Mouse (Mus musculus): Measurements from ENCODE around the gene Mmp24. TPM values are rescaled to one million over a fixed set of nuclear protein-coding genes. Genes with fewer than 3 reads are reported as not detected.
"Not testable (repeated sequence)": the region's sequence is repeated elsewhere in the genome, so short reads cannot be mapped to it uniquely, and the experiment has no call there.

Gene Mmp24
- not detected in 2 replicates for polyA plus RNA-seq (2012; ENCODE audit: insufficient read depth, insufficient read length, low replicate concordance, missing spikeins)

- WGBS, result 26% methylated on average over 100 of the region's 100 CpGs
- Histone ChIP-seq H3K4me3 (ENCODE audit: insufficient read depth, low read depth, low read length) (peak within 1 kb of the TSS; percentile 82), H3K4me1 (ENCODE audit: control insufficient read depth, insufficient read depth, low read length) (peaks cover 17% of the 10 kb centered on the region), H3K27ac (ENCODE audit: insufficient read depth, low read depth, low read length) (peak within 1 kb of the TSS; percentile 40)
- TF ChIP-seq POLR2A (IDR thresholded peaks at IDR 0.05; ENCODE audit: insufficient read depth, low read depth, low read length) (no peak), CTCF (IDR thresholded peaks at IDR 0.05; ENCODE audit: insufficient read depth, low read depth, low read length) (no peak)
These were observed at the start of gene Mmp24 for GRCm38 (mm10) chr2:155774927-155775684. Mmp24 (plus strand) TSS chr2:155775342.

GRCm38 (mm10) chr2:155726302-155726701 is 48.8 kb upstream of the Mmp24 start:
- Histone ChIP-seq H3K27ac (ENCODE audit: insufficient read depth, low read depth, low read length) (no peak overlapping the region), H3K4me1 (ENCODE audit: control insufficient read depth, insufficient read depth, low read length) (peaks cover 9% of the 10 kb centered on the region), H3K4me3 (ENCODE audit: insufficient read depth, low read depth, low read length) (no peak overlapping the region)
- WGBS, result 85% methylated on average over 7 of the region's 7 CpGs
- TF ChIP-seq CTCF (IDR thresholded peaks at IDR 0.05; ENCODE audit: insufficient read depth, low read depth, low read length), result no peak
- TF ChIP-seq POLR2A (IDR thresholded peaks at IDR 0.05; ENCODE audit: insufficient read depth, low read depth, low read length), result no peak

- peaks cover 9% of the 10 kb centered on the region for H3K4me1 ChIP-seq (ENCODE audit: control insufficient read depth, insufficient read depth, low read length)
- H3K27ac ChIP-seq (ENCODE audit: insufficient read depth, low read depth, low read length), result no peak overlapping the region
- H3K4me3 ChIP-seq (ENCODE audit: insufficient read depth, low read depth, low read length), result no peak overlapping the region
- WGBS, result 74% methylated on average over 7 of the region's 7 CpGs
- TF ChIP-seq CTCF (IDR thresholded peaks at IDR 0.05; ENCODE audit: insufficient read depth, low read depth, low read length) (no peak), POLR2A (IDR thresholded peaks at IDR 0.05; ENCODE audit: insufficient read depth, low read depth, low read length) (no peak)
These were observed 47.3 kb upstream of the Mmp24 start for GRCm38 (mm10) chr2:155727764-155728395.

GRCm38 (mm10) chr2:155728742-155729141 is 46.4 kb upstream of the Mmp24 start:
- H3K27ac ChIP-seq (ENCODE audit: insufficient read depth, low read depth, low read length), result no peak overlapping the region
- peaks cover 9% of the 10 kb centered on the region for H3K4me1 ChIP-seq (ENCODE audit: control insufficient read depth, insufficient read depth, low read length)
- H3K4me3 ChIP-seq (ENCODE audit: insufficient read depth, low read depth, low read length), result peak overlapping the region; percentile 66
- 5% methylated on average over 15 of the region's 15 CpGs for WGBS
- TF ChIP-seq POLR2A (IDR thresholded peaks at IDR 0.05; ENCODE audit: insufficient read depth, low read depth, low read length) (no peak), CTCF (IDR thresholded peaks at IDR 0.05; ENCODE audit: insufficient read depth, low read depth, low read length) (no peak)

- TF ChIP-seq CTCF (IDR thresholded peaks at IDR 0.05; ENCODE audit: insufficient read depth, low read depth, low read length), result no peak
- peak; percentile 80 for TF ChIP-seq POLR2A (IDR thresholded peaks at IDR 0.05; ENCODE audit: insufficient read depth, low read depth, low read length)
- under 1% methylated on average over 33 of the region's 33 CpGs for WGBS
- Histone ChIP-seq H3K4me1 (ENCODE audit: control insufficient read depth, insufficient read depth, low read length) (peaks cover 9% of the 10 kb centered on the region), H3K4me3 (ENCODE audit: insufficient read depth, low read depth, low read length) (peak within 1 kb of the TSS; percentile 66), H3K27ac (ENCODE audit: insufficient read depth, low read depth, low read length) (no peak within 1 kb of the TSS)
These were observed 45.9 kb upstream of the Mmp24 start, which contains the start of gene Edem2 for GRCm38 (mm10) chr2:155729158-155729645. Edem2 (minus strand) TSS chr2:155729475.

- 81% methylated on average over 5 of the region's 5 CpGs for WGBS
- H3K4me1 ChIP-seq (ENCODE audit: control insufficient read depth, insufficient read depth, low read length), result no peaks in the 10 kb centered on the region
- no peak overlapping the region for H3K27ac ChIP-seq (ENCODE audit: insufficient read depth, low read depth, low read length)
- no peak overlapping the region for H3K4me3 ChIP-seq (ENCODE audit: insufficient read depth, low read depth, low read length)
- TF ChIP-seq CTCF (IDR thresholded peaks at IDR 0.05; ENCODE audit: insufficient read depth, low read depth, low read length) (no peak), POLR2A (IDR thresholded peaks at IDR 0.05; ENCODE audit: insufficient read depth, low read depth, low read length) (no peak)
These were observed 40.1 kb upstream of the Mmp24 start for GRCm38 (mm10) chr2:155735080-155735479.

GRCm38 (mm10) chr2:155735766-155736165 is 39.4 kb upstream of the Mmp24 start, which contains the start of gene Gm17581:
Gm17581 (minus strand) TSS chr2:155735866.
- H3K27ac ChIP-seq (ENCODE audit: insufficient read depth, low read depth, low read length); H3K4me1 ChIP-seq (ENCODE audit: control insufficient read depth, insufficient read depth, low read length); H3K4me3 ChIP-seq (ENCODE audit: insufficient read depth, low read depth, low read length): not testable (repeated sequence)
- WGBS, result 83% methylated on average over 5 of the region's 5 CpGs

- Histone ChIP-seq H3K4me3 (ENCODE audit: insufficient read depth, low read depth, low read length) (no peak overlapping the region), H3K4me1 (ENCODE audit: control insufficient read depth, insufficient read depth, low read length) (no peaks in the 10 kb centered on the region), H3K27ac (ENCODE audit: insufficient read depth, low read depth, low read length) (no peak overlapping the region)
- no peak for TF ChIP-seq CTCF (IDR thresholded peaks at IDR 0.05; ENCODE audit: insufficient read depth, low read depth, low read length)
- no peak for TF ChIP-seq POLR2A (IDR thresholded peaks at IDR 0.05; ENCODE audit: insufficient read depth, low read depth, low read length)
- 74% methylated on average over 6 of the region's 6 CpGs for WGBS
These were observed 38.2 kb upstream of the Mmp24 start for GRCm38 (mm10) chr2:155736936-155737335.

- 0 out of 2 replicates have a peak, but pooled peaks cover under 1% of the 10 kb centered on the region for H3K4me1 ChIP-seq (ENCODE audit: control insufficient read depth, insufficient read depth, low read length)
These were observed 37.3 kb upstream of the Mmp24 start for GRCm38 (mm10) chr2:155737803-155738202.

More at GRCm38 (mm10) chr2:155737803-155738202, 37.3 kb upstream of the Mmp24 start:
- H3K27ac ChIP-seq (ENCODE audit: insufficient read depth, low read depth, low read length), result no peak overlapping the region
- TF ChIP-seq CTCF (IDR thresholded peaks at IDR 0.05; ENCODE audit: insufficient read depth, low read depth, low read length) (no peak), POLR2A (IDR thresholded peaks at IDR 0.05; ENCODE audit: insufficient read depth, low read depth, low read length) (no peak)
- no peak overlapping the region for H3K4me3 ChIP-seq (ENCODE audit: insufficient read depth, low read depth, low read length)
- WGBS, result 74% methylated on average over 9 of the region's 9 CpGs
